Mouse (Mus musculus): Measurements from ENCODE around the gene Lctl.
"Not testable (repeated sequence)": the region's sequence is repeated elsewhere in the genome, so short reads cannot be mapped to it uniquely, and the experiment has no call there.

DNA sequence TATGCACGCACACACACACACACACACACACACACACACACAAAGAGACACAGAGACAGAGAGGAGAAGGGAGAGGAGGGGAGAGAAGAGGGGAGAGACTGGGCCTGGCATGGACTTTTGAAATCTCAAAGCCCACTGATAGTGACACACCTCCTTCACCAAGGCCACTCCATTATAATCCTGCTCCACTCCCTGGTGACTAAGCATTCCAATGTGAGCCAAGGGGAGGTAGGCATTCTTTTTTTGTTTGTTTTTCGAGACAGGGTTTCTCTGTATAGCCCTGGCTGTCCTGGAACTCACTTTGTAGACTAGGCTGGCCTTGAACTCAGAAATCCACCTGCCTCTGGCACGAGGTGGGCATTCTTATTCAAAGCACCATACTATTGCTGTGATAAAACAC, 7.9 kb downstream of the Lctl start:
- TF ChIP-seq POLR2A, CTCF (IDR thresholded peaks at IDR 0.05; ENCODE audit: insufficient read depth, low read depth, low read length): not testable (repeated sequence)
